Mouse (Mus musculus): Measurements from ENCODE around the gene Ccdc87. TPM values are rescaled to one million over a fixed set of nuclear protein-coding genes. Genes with fewer than 3 reads are reported as not detected.
"Not testable (repeated sequence)": the region's sequence is repeated elsewhere in the genome, so short reads cannot be mapped to it uniquely, and the experiment has no call there.

The Ccdc87 gene
- 1 to 10 TPM; 2.1 to 2.8 (median 2.4) TPM for total RNA-seq (2022)

DNA sequence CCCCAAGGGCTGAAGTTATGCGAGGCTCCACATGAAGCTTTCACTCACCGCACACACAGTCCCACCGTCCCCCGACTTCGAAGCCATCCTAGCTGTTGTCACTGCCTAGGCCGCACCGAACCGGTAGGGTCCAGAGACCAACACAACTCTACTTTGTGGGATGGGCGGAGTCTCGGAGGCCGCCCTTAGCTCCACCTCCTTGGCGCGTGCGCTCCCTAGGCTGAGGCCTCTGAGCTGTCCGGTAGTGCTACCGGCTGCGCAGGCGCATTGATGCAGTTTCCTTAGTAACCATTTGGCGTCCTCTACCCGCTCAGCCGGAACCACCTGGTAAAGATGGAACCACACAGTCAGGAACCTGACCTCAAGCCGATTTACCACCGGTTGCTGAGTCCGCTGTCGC lies at the start of gene Ccdc87, which contains the start of gene Ccs:
TSS of gene Ccdc87 (plus strand) at position 218 of the 400 bp plus-strand sequence.
TSS of gene Ccs (minus strand) at position 184 of the 400 bp plus-strand sequence.
- peak; percentile 95 to 98 for DNase-seq (ENCODE audit: low spot score in 2 of 2)

- DNase-seq (ENCODE audit: low spot score in 2 of 2): no peak
These were observed 45.8 kb upstream of the Ccdc87 start for GRCm38 (mm10) chr19:4793281-4793830.

DNA sequence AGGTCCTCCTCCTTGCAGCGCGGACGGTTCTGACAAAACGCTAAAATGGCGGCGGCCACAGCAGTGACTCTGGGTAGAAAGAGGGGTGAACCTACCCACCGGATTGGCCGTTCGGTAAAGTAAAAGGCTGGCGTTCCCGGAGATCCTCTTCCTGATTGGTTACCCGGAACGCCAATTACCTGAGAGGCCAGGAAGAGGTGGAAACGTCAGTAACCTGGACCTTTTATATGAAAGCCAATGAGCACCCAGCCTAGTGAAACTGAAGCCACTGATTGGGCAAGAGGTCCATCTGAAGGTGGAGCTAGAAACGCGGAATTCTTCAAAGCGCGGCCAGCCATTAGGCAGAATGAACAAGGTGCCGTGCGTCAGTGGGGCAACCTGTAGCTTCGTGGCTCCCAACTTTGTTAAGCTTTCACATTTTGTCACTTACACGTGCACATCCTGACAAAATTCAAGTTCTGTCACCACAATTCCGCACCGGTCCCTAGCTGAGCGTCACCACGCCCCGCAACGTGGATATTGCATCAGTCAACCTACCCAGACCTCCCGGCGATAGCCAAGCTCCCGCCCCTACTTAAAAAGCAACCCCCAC lies 45.2 kb upstream of the Ccdc87 start, which contains the start of gene Rbm4:
TSS of gene Rbm4 (minus strand) at position 71 of the 592 bp plus-strand sequence.
- peak; percentile 98 to 99 for DNase-seq (ENCODE audit: low spot score in 2 of 2)

- DNase-seq (ENCODE audit: low spot score in 2 of 2): no peak
These were observed 43.2 kb upstream of the Ccdc87 start for GRCm38 (mm10) chr19:4795929-4796328.

DNA sequence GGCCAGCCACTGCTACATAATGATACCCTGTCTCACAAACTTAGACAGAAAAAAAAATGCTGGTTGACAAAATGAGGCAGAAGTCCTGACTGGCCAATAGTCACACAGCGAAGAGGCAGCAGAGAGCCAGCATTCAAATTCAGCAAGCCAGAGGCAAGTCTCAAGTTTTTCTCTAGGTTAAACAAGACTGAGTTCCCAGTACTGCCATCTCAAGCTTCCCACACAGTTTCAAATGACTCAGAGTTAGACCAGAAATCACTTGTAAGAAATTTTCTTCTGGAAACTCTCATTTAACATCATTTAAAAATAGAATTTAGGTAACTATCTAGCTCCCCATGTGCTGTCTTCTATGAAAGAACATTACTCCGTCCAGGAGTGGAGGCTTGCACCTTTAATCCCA lies 41.3 kb upstream of the Ccdc87 start:
- DNase-seq (ENCODE audit: low spot score in 2 of 2): no peak

GRCm38 (mm10) chr19:4799083-4799482 lies 40.1 kb upstream of the Ccdc87 start:
- no peak for DNase-seq (ENCODE audit: low spot score in 2 of 2)

- no peak for DNase-seq (ENCODE audit: low spot score in 2 of 2)
These were observed 36.5 kb upstream of the Ccdc87 start for GRCm38 (mm10) chr19:4802691-4803091.

- DNase-seq (ENCODE audit: low spot score in 2 of 2): no peak
These were observed 35.9 kb upstream of the Ccdc87 start for GRCm38 (mm10) chr19:4803283-4803682.

DNA sequence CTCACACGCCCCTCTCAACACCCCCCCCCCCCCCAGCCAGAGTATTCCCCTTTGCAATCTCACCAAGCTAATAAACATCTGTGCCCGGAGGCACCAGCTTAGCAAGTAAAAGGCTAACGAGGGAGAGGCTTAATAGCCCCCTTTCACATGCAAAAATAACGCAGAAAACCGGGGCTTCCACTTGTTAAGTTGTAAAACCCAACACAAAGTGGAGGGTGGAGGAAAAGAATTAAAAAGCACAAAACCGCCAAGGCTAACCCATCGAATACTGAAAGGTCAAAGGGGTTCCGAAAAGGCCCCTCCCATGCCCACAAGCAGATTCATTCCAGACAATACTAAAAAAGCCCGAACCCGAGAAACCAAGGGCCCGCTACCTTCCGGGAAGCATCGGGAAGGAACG lies 28.9 kb upstream of the Ccdc87 start:
- no peak for DNase-seq (ENCODE audit: low spot score in 2 of 2)

GRCm38 (mm10) chr19:4810746-4811062 lies 28.5 kb upstream of the Ccdc87 start:
- no peak for DNase-seq (ENCODE audit: low spot score in 2 of 2)

DNA sequence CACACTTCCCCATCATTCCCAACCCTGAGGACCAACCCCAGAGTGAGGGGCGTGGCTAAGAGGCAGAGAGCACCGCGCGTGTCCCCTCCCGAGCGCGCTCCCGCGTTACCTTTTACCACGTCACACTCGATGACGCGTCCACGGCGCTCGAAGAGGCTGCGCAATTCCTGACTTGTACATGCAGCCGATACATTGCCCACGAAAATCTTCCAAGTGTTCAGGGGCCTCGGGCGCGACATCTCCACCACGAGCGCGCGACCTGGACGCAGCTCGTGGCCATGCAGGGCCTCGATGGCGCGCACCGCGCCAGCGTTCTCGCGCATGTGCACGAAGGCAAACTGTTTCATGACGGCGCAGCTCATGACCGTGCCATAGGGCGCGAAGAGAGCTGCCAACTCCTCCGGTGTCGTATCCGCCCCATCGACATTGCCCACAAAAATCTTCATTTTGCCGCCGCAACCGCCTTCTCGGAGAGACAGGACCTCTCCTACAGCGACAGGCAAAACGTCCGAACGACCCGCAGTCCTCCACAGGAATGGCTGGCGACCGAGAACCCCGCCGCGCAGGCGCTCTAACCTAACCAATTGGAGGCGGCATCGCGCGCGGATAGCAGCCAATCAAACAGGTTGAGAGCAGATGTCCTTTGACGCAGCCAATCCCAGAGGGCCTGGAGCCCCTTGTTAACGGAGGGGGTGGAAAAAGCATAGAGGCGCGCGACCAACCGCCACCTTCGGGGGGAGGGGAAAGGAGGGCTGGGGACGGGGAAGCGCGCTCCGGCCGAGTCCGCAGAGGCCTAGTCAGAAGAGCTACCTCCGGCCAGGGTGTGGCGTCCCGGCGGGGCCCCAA lies 27.9 kb upstream of the Ccdc87 start, which contains the start of the genes Gm21992 and Rbm14:
TSS of gene Gm21992 (minus strand) at position 550 of the 846 bp plus-strand sequence.
TSS of gene Rbm14 (minus strand) at position 572 of the 846 bp plus-strand sequence.
- peak; percentile 98 to 99 for DNase-seq (ENCODE audit: low spot score in 2 of 2)

DNA sequence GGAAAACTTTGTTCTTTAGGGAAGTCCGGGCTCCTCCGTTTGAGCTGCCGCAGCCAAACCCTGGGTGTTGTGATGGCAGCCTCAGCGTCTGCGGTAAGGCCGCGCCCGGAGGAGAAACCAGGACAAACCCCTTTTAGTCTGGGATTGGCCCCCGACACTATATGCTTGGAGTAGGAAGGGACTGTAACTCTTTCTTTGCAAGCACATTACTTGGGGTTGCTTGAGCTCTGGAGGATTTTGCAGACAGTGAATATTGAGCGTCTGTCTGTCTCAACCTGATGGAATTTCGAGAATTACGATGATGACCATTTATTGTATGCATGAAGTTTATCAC lies 27.3 kb upstream of the Ccdc87 start:
- no peak for DNase-seq (ENCODE audit: low spot score in 2 of 2)

DNA sequence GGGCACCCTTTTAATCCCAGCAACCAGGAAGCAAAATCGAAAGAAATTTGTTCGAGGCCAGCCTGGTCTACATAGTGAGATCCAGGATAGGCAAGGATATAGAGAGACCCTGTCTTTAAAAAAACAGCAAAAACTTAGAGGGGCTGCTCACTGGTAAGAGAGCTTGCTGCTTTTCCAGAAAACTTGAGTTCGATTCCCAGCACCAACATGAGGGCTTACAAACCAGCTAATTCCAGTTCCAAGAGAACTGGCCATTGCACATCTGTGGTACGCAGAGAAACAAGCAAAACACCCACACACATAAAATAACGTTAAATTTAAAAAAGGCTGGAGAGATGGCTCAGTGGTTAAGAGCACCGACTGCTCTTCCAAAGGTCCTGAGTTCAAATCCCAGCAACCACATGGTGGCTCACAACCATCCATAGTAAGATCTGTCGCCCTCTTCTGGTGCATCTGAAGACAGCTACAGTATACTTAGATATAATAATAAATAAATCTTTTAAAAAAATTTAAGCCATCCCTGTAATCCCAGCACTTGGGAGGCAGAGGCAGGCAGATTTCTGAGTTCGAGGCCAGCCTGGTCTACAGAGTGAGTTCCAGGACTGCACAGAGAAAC lies 26.7 kb upstream of the Ccdc87 start:
- DNase-seq (ENCODE audit: low spot score in 2 of 2): not testable (repeated sequence)

GRCm38 (mm10) chr19:4813015-4813414 lies 26.2 kb upstream of the Ccdc87 start:
- DNase-seq (ENCODE audit: low spot score in 2 of 2): no peak

DNA sequence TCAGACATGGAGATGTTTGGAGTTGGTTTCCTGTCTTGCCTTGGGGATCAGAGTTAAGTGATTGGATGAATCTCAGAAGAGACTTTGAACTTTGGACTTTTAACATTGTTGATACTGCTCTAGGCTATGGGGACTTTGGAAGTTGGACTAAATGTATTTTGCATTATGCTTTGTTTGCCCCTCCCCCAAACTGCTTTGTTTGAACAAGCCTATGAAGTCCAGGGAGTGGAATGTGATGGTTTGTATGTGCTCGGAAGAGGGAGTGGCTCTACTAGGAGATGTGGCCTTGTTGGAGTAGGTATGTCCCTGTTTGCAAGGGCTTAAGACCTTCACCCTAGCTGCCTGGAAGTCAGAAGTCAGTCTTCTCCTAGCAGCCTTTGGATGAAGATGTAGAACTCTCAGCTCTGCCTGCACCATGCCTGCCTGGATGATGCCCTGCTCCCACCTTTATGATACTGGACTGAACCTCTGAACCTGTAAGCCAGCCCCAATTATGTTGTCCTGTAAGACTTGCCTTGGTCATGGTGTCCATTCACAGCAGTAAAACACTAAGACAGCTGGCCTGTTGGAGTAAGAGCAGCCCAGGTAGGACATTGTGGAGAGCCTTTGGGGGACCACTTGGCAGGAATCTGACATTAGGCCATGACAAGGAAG lies 21.9 kb upstream of the Ccdc87 start:
- no peak for DNase-seq (ENCODE audit: low spot score in 2 of 2)

- peak; percentile 77 to 79 for DNase-seq (ENCODE audit: low spot score in 2 of 2)
These were observed 18.4 kb upstream of the Ccdc87 start for GRCm38 (mm10) chr19:4820678-4821303.

DNA sequence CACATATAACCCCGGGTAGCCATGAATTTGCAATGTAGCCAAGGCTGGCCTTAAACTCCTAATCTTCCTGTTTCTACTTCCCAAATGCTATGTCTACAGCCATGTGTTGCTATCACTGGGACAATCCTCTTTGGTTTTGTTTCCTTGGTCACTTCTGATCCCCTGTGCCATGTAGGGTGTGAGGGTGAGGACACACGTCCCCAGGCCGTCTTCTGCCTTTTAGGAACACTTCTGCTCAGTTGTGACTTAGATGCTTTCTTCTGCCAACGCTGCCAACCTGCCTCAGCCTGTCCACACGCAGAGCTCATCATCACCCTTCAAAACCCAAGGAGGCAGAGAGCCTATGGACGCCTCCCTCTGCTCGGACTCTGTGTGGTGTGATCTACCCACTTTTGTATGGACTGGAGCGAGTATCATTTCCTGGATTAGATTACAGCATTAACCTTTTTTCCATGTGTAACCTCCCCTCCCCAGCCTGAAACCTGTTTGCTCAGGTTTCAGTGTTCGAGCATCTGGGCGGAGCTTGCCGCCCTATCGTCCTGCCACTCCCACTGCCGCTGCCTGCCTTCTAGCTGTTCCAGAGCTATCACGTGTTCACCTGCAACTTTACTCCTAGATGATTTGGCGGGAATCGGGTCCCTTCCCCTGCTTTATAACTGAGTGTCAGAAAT lies 10.6 kb upstream of the Ccdc87 start:
- DNase-seq (ENCODE audit: low spot score in 2 of 2): no peak

GRCm38 (mm10) chr19:4829156-4829555 lies 10.0 kb upstream of the Ccdc87 start:
- peak; percentile 47 to 53 for DNase-seq (ENCODE audit: low spot score in 2 of 2)

DNA sequence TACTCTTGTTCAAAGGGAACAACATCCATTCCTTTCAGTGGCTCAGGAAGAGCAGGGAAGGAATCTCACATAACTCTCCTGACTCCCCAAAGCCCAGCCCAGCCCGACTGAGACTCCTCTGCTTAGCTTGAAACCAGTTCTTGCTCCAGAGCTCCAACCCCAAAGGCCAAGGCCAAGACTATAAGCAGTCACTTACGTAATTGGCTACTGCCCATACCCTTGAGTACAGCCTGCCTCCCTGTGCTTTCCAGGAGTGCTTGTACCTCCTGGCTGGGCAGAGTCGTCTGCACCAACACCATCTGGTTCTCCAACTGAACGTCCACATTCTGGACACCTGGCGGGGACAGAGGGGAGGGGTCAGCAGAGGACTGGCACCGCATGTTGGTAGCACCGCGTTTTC lies 5.2 kb upstream of the Ccdc87 start:
- DNase-seq (ENCODE audit: low spot score in 2 of 2): no peak

GRCm38 (mm10) chr19:4836096-4836495 lies 3.1 kb upstream of the Ccdc87 start:
- DNase-seq (ENCODE audit: low spot score in 2 of 2): no peak
